Mouse (Mus musculus) forebrain, embryonic 12.5 days (tissue): Measurements from ENCODE around the gene Rab33a. TPM values are rescaled to one million over a fixed set of nuclear protein-coding genes. Genes with fewer than 3 reads are reported as not detected.

ENCODE experiments used
- ATAC-seq: fragments of 200-750 bp; cut with Nextera tagmentation; 2 replicates; pipeline ENCODE4 v1.8.0; 2017; ENCODE audit warnings: moderate TSS enrichment; ENCODE audit not compliant: low FRiP score
- H3K27ac ChIP-seq: fragments of 300-500 bp; sonication (generic); 2 replicates; pipeline ENCODE4 v1.5.1; 2016; ENCODE audit warnings: mild to moderate bottlenecking
- H3K27me3 ChIP-seq: fragments of 300-500 bp; sonication (generic); 2 replicates; pipeline ENCODE4 v1.6.1; 2016; ENCODE audit warnings: mild to moderate bottlenecking
- H3K36me3 ChIP-seq: fragments of 300-500 bp; sonication (generic); replicated peaks from 2 replicates; pipeline ENCODE4 v1.6.1; 2016; ENCODE audit warnings: mild to moderate bottlenecking
- H3K4me1 ChIP-seq: fragments of 300-500 bp; sonication (generic); 2 replicates; pipeline ENCODE4 v1.6.1; 2016
- H3K4me2 ChIP-seq: fragments of 300-500 bp; sonication (generic); 2 replicates; pipeline ENCODE4 v1.6.1; 2016; ENCODE audit warnings: mild to moderate bottlenecking, moderate library complexity
- H3K4me3 ChIP-seq: fragments of 300-500 bp; sonication (generic); replicated peaks from 2 replicates; pipeline ENCODE4 v1.5.1; 2016; ENCODE audit warnings: mild to moderate bottlenecking
- H3K9ac ChIP-seq: fragments of 300-500 bp; sonication (generic); 2 replicates; pipeline ENCODE4 v1.6.1; 2016; ENCODE audit warnings: mild to moderate bottlenecking
- H3K9me3 ChIP-seq: fragments of 300-500 bp; sonication (generic); 2 replicates; pipeline ENCODE4 v1.6.1; 2016
- WGBS: fragments of 180-500 bp; shearing (Covaris S2); methylation state at CpG from one replicate; pipeline ENCODE4 v1.1.7; 2016; 5-methylcytosine and 5-hydroxymethylcytosine counted together
- polyA plus RNA-seq: library from polyadenylated mRNA; unstranded; fragments of >200 nt; fragmentation: Nextera tagmentation; extraction: Ambion mirVana; gene quantifications from 2 replicates; pipeline ENCODE4 v1.2.1, GENCODE M21; 2016

Rab33a gene
- polyA plus RNA-seq, result 39.5 and 40.6 TPM in 2 replicates

GRCm38 (mm10) chrX:48518808-48519548 lies at the start of gene Rab33a:
TSS of gene Rab33a (plus strand) at chrX:48519285.
- no peaks in the 10 kb centered on the region; the same call in 1 of the 2 replicates for H3K4me1 ChIP-seq
- H3K9ac ChIP-seq, result peak within 1 kb of the TSS; percentile 69
- peak within 1 kb of the TSS; percentile 48 for H3K4me3 ChIP-seq
- no peaks in the 10 kb centered on the region for H3K36me3 ChIP-seq
- ATAC-seq, result peak; percentile 74
- WGBS, result 17% methylated on average over 32 of the region's 33 CpGs
- H3K27me3 ChIP-seq, result no peaks in the 10 kb centered on the region
- peak within 1 kb of the TSS; percentile 70 for H3K4me2 ChIP-seq
- H3K9me3 ChIP-seq, result peaks cover 6% of the 10 kb centered on the region; the same call in 1 of the 2 replicates
- H3K27ac ChIP-seq, result peak within 1 kb of the TSS; percentile 89

DNA sequence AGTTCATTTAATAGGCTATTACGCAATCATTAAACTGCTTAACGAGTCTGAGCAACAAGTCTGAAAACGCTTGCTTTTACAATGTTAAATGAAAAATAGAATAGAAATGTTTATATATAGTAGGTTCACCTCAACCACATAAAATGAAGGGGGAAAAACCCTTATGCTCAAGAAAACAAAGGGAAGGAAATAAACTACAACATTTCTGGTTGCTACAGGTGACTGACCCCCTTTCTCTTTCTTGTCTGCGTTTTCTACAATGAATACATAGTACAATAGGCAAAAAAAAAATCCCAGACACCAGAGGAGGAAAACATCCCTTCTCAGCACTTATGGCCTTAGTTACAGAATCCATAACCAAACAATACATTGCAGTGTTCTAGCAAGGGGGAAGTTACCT lies 38.0 kb upstream of the Rab33a start:
- Histone ChIP-seq H3K27ac (no peak overlapping the region), H3K36me3 (peaks cover 44% of the 10 kb centered on the region), H3K9ac (no peak overlapping the region), H3K27me3 (no peaks in the 10 kb centered on the region), H3K4me1 (no peaks in the 10 kb centered on the region), H3K4me3 (no peak overlapping the region), H3K9me3 (no peaks in the 10 kb centered on the region), H3K4me2 (no peak overlapping the region)
- ATAC-seq, result no peak
- 73% methylated on average over 4 of the region's 4 CpGs for WGBS

GRCm38 (mm10) chrX:48481687-48482086 lies 37.4 kb upstream of the Rab33a start:
- H3K36me3 ChIP-seq, result peaks cover 40% of the 10 kb centered on the region
- H3K9ac ChIP-seq, result no peak overlapping the region
- H3K4me2 ChIP-seq, result no peak overlapping the region
- H3K27ac ChIP-seq, result no peak overlapping the region
- H3K27me3 ChIP-seq, result no peaks in the 10 kb centered on the region
- 93% methylated on average over 7 of the region's 7 CpGs for WGBS
- no peak overlapping the region for H3K4me3 ChIP-seq
- H3K9me3 ChIP-seq, result no peaks in the 10 kb centered on the region
- no peak for ATAC-seq
- H3K4me1 ChIP-seq, result no peaks in the 10 kb centered on the region

DNA sequence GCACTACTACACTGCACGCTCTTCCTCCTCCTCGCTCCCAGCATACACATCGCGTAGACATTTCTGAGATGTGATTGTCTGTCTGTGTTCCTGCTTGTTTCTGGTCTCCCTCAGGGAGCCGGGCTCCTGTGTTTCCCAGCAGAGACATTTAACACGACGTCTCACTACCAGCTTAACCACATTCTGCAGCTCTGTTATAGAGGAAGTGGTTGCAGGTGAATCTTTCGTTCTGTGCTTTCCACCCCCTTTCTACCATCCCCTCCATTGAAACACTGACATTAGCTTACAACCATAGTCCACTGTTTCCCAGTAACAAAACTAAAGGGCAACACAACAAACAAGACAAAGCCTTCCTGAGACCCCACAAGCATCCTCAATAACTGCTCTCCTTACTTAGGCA lies 25.3 kb upstream of the Rab33a start:
- H3K4me1 ChIP-seq, result no peaks in the 10 kb centered on the region
- H3K9ac ChIP-seq, result no peak overlapping the region
- 92% methylated on average over 8 of the region's 8 CpGs for WGBS
- no peak overlapping the region for H3K4me2 ChIP-seq
- H3K9me3 ChIP-seq, result no peaks in the 10 kb centered on the region
- ATAC-seq, result no peak
- peaks cover 9% of the 10 kb centered on the region for H3K36me3 ChIP-seq
- no peak overlapping the region for H3K4me3 ChIP-seq
- no peak overlapping the region for H3K27ac ChIP-seq
- H3K27me3 ChIP-seq, result no peaks in the 10 kb centered on the region

- ATAC-seq, result peak; percentile 97
- H3K27ac ChIP-seq, result no peak within 1 kb of the TSS
- H3K4me2 ChIP-seq, result peak within 1 kb of the TSS; percentile 59
- no peaks in the 10 kb centered on the region; the same call in 1 of the 2 replicates for H3K4me1 ChIP-seq
- H3K4me3 ChIP-seq, result peak within 1 kb of the TSS; percentile 50
- no peaks in the 10 kb centered on the region for H3K36me3 ChIP-seq
- H3K27me3 ChIP-seq, result no peaks in the 10 kb centered on the region
- peak within 1 kb of the TSS; percentile 54; the same call in 1 of the 2 replicates for H3K9ac ChIP-seq
- WGBS, result 16% methylated on average over 45 of the region's 45 CpGs
- peaks cover 6% of the 10 kb centered on the region; the same call in 1 of the 2 replicates for H3K9me3 ChIP-seq
Observed at GRCm38 (mm10) chrX:48513166-48513807, 5.8 kb upstream of the Rab33a start, which contains the start of gene Aifm1. TSS of gene Aifm1 (minus strand) at chrX:48513563.

DNA sequence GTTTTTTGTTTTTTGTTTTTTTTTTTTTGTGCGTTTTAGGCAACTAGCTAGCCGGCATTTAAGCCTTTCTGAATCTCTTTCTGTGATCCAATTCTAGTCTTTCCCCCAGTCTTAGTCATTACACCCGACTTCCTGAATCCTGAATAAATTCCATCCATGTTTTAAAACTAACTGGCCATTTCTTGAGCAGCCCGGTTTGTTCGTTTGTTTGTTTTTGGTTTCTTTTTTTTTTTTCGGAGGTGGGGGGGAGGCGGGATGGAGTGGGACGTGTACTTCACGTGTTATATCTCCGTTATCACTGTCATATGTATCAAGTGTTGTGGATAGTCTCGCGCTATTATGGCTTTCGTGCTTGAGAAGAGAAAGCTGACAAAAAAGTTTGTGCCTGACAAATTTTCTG lies 5.3 kb upstream of the Rab33a start:
- H3K9ac ChIP-seq, result no peak overlapping the region
- H3K9me3 ChIP-seq, result peaks cover 6% of the 10 kb centered on the region; the same call in 1 of the 2 replicates
- H3K4me1 ChIP-seq, result no peaks in the 10 kb centered on the region; the same call in 1 of the 2 replicates
- H3K36me3 ChIP-seq, result no peaks in the 10 kb centered on the region
- no peak for ATAC-seq
- H3K4me2 ChIP-seq, result peak overlapping the region; percentile 59
- H3K27me3 ChIP-seq, result no peaks in the 10 kb centered on the region
- H3K27ac ChIP-seq, result no peak overlapping the region
- WGBS, result 17% methylated on average over 13 of the region's 13 CpGs
- H3K4me3 ChIP-seq, result peak overlapping the region; percentile 50

DNA sequence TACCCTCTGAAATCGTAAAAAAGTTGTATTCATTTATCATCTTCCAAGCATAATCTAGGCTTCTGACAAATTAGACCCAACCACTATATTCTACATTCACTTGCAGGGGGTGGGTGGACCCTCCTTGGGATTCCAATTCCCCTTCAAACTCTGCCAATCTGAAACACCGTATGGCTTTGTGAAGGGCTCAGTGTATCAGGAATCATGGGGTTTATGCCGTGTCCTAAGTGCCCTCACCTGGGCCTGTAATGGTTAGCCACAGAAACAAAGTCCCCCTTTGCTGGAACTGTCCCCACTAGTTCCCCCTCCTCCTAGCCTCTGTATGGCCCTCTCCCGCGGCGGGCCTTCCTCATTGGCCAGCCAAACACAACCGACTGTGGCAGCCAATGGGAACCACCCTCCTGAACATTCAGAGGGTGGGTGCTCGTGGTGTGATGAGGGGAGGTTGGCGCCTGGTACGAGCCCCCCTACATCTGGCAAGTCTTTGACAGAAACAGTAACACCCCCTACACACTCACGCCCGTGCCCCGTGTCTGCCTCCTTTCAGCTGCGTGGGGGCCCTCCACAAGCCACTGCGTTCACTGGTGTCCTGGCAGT lies 776 bp upstream of the Rab33a start:
- H3K27ac ChIP-seq, result peak overlapping the region; percentile 89
- no peaks in the 10 kb centered on the region; the same call in 1 of the 2 replicates for H3K4me1 ChIP-seq
- peak overlapping the region; percentile 48 for H3K4me3 ChIP-seq
- no peaks in the 10 kb centered on the region for H3K36me3 ChIP-seq
- ATAC-seq, result peak; percentile 96
- peak overlapping the region; percentile 69 for H3K9ac ChIP-seq
- peaks cover 6% of the 10 kb centered on the region; the same call in 1 of the 2 replicates for H3K9me3 ChIP-seq
- peak overlapping the region; percentile 70 for H3K4me2 ChIP-seq
- H3K27me3 ChIP-seq, result no peaks in the 10 kb centered on the region
- WGBS, result 24% methylated on average over 15 of the region's 15 CpGs

- ATAC-seq, result peak; percentile 28
Observed at GRCm38 (mm10) chrX:48519549-48520085, 532 bp downstream of the Rab33a start.

GRCm38 (mm10) chrX:48521651-48522050 lies 2.6 kb downstream of the Rab33a start:
- H3K4me1 ChIP-seq, result no peaks in the 10 kb centered on the region; the same call in 1 of the 2 replicates
- 87% methylated on average over 3 of the region's 3 CpGs for WGBS
- H3K27ac ChIP-seq, result no peak overlapping the region
- peak overlapping the region; percentile 70 for H3K4me2 ChIP-seq
- no peak for ATAC-seq
- H3K36me3 ChIP-seq, result no peaks in the 10 kb centered on the region
- no peaks in the 10 kb centered on the region for H3K27me3 ChIP-seq
- no peak overlapping the region for H3K9ac ChIP-seq
- H3K4me3 ChIP-seq, result no peak overlapping the region
- peaks cover 6% of the 10 kb centered on the region; the same call in 1 of the 2 replicates for H3K9me3 ChIP-seq

More at GRCm38 (mm10) chrX:48519549-48520085, 532 bp downstream of the Rab33a start:
- H3K4me2 ChIP-seq, result peak overlapping the region; percentile 70
- no peaks in the 10 kb centered on the region for H3K36me3 ChIP-seq
- peak overlapping the region; percentile 48 for H3K4me3 ChIP-seq
- WGBS, result 14% methylated on average over 20 of the region's 20 CpGs
- H3K27ac ChIP-seq, result peak overlapping the region; percentile 89
- H3K9me3 ChIP-seq, result peaks cover 6% of the 10 kb centered on the region; the same call in 1 of the 2 replicates
- H3K9ac ChIP-seq, result peak overlapping the region; percentile 69
- no peaks in the 10 kb centered on the region for H3K27me3 ChIP-seq
- H3K4me1 ChIP-seq, result no peaks in the 10 kb centered on the region; the same call in 1 of the 2 replicates

DNA sequence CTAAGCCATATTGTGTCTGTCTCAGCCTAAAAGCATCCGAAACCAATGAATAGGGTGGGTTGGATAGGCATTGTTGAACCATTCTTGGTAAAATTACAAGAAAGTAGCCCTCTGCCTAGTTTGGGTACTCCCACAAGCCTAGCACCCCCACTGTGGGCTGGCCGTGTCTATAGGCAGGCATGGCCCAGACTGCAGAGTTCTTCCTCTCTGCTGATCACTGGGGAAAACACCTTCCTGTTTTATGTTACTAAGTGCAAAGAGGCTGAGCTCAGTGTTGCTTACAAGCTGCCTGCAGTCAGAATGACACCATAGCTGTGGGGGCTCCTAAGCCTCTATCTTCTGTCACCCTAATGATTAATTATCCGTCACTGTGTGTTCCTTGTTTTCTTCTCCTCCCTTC lies 4.4 kb downstream of the Rab33a start:
- 65% methylated on average over 3 of the region's 3 CpGs for whole genome bisulfite sequencing
- H3K4me2 ChIP-seq, result no peak overlapping the region
- no peak overlapping the region for H3K27ac ChIP-seq

DNA sequence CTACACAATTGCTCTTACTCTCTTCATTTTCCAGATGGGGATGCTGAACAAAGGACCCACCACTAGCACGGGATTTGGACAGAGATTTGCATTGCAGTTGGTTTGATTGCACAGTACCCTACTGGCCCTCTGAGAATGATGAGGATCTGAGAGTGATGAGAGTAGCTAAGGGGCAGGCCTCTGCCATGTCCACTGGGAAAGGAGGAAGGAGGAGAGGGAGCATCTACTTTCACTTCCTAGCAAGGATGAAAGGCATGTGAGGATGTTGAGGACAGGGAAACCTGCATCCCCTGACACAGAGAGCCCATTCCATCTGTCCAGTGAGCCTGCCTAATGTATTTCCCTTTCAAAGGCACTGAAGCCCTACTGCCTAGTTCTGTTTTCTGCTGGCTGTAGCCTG lies 6.2 kb downstream of the Rab33a start:
- 56% methylated on average over 1 of the region's 1 CpGs for WGBS
- no peaks in the 10 kb centered on the region for H3K36me3 ChIP-seq
- no peaks in the 10 kb centered on the region; the same call in 1 of the 2 replicates for H3K4me1 ChIP-seq

More for the DNA sequence above, 4.4 kb downstream of the Rab33a start:
- H3K27me3 ChIP-seq, result no peaks in the 10 kb centered on the region
- no peak overlapping the region for H3K4me3 ChIP-seq
- H3K9ac ChIP-seq, result no peak overlapping the region
- H3K4me1 ChIP-seq, result no peaks in the 10 kb centered on the region; the same call in 1 of the 2 replicates
- no peaks in the 10 kb centered on the region for H3K9me3 ChIP-seq
- ATAC-seq, result no peak
- no peaks in the 10 kb centered on the region for H3K36me3 ChIP-seq

DNA sequence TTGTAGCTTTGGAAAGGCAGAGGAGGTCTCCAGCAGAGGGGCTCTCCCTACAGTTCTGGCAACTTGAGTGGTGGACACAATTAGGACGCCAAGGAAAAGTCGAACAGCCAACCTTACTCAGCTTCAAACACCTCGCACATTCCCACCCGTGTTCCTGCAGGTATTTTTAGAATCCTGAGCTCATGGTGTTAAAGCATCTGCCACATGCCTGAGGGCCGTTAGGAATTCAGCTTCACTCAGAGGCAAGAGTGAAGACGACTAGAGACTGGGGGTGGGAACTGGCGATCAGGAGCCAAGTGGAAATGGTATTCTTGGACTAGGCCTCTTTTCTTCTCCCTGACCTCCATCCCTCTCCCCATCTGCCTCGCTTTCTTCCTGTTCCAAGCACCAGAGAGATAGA lies 6.8 kb downstream of the Rab33a start:
- 71% methylated on average over 8 of the region's 8 CpGs for WGBS
- no peaks in the 10 kb centered on the region for H3K27me3 ChIP-seq
- no peak overlapping the region for H3K4me3 ChIP-seq
- no peak overlapping the region for H3K9ac ChIP-seq
- H3K4me1 ChIP-seq, result no peaks in the 10 kb centered on the region; the same call in 1 of the 2 replicates
- H3K36me3 ChIP-seq, result no peaks in the 10 kb centered on the region
- no peak for ATAC-seq
- H3K9me3 ChIP-seq, result no peaks in the 10 kb centered on the region
- no peak overlapping the region for H3K27ac ChIP-seq
- H3K4me2 ChIP-seq, result no peak overlapping the region

More for the DNA sequence above, 6.2 kb downstream of the Rab33a start:
- no peak for ATAC-seq
- no peaks in the 10 kb centered on the region for H3K9me3 ChIP-seq
- no peak overlapping the region for H3K4me3 ChIP-seq
- H3K4me2 ChIP-seq, result no peak overlapping the region
- no peak overlapping the region for H3K27ac ChIP-seq
- H3K27me3 ChIP-seq, result no peaks in the 10 kb centered on the region
- no peak overlapping the region for H3K9ac ChIP-seq
